Mouse (Mus musculus) cerebellum, adult 2 months (tissue): ENCODE measurements around the gene Pds5a.

ENCODE experiments used
- CTCF ChIP-seq: fragments of 200-500 bp; IDR thresholded peaks from 2 replicates; pipeline ENCODE4 v1.5.1; 2011; ENCODE audit warnings: low read depth, mild to moderate bottlenecking, control low read depth, low read length, moderate library complexity, borderline replicate concordance; ENCODE audit not compliant: insufficient read depth
- POLR2A ChIP-seq: fragments of 200-500 bp; IDR thresholded peaks from 2 replicates; pipeline ENCODE4 v1.6.1; 2011; ENCODE audit warnings: low read length, control low read depth, borderline replicate concordance; ENCODE audit not compliant: insufficient read depth

DNA sequence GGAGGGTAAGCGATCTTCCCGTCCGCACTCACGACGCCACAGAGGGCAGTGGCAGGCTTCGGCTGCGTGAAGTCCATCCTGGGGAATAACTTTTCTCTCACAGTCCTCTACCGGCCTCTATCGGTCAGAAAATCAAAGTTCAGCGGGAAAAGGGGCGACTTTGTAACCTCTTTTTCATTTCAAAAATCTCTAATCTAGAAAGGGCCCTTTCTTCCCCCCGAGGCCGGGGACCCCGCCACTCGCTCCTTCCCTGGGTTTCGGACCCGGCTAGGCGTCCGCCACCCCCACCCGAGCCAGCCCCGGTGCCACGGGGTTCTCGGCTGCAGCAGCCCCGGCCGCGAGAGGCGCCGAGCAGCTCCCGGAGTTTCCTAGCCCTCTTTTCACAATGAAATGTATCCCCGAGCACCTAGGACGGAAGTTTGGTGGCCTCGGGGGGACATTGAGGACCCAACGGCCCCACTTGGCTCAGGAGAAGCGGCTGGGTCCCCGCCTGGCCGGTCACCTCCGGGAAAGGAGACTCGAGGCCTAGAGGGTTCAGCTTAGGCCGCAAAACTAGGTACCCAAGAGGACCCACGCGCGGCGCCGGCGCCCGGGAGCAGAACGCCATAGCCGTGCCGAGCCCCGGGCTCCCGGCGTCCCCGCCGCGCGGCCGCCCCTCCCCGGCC lies 1.1 kb downstream of the Pds5a start:
- TF ChIP-seq CTCF (peak; percentile 68; the same call in 1 of the 2 replicates), POLR2A (no peak)
